Mouse (Mus musculus): ENCODE results near the gene Gm45208. TPM values are rescaled to one million over a fixed set of nuclear protein-coding genes. Genes with fewer than 3 reads are reported as not detected.

Gene Gm45208
- total RNA-seq, 2 experiments from 2014 or later, result not detected

DNA sequence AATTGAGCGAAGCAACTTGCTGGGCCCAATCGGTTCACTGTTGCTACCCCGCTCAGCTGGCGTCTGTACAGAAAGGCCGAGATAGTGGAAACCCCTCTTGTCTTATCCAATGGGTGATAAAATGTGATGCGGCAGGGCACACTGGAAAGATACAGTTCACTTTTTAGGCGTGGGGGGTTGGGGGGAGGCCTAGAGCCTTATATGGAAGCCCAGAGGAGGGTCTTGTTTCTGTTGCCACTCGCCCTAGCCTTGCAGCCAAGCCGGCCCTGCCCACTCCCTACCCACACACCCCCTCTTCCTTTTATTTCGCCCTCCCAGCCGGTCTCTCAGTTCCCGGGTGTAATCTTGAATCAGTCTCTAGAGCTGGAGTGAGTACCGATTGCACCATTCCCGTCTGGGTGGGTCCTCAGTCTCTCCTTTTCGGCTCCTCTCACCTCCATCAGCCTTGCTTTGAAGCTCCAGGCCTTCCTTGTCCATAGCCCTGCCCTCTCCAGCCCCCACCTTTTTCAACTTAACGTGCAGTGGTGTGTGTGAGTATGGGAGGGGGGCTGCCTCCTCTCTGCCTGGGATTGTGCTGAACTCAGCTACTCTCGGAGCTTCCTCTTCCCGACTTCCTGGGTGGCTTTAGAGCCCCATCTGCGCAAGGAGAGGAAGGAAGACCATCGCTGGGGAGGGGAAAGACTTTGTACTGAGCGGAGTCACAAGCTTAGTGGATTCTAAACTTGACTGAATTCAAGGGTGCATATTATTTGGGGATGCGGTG lies 41.8 kb downstream of the Gm45208 start:
- Histone ChIP-seq H3K27ac (peak overlapping the region; percentile 91), H3K4me3 (peak overlapping the region; percentile 88)
- intact Hi-C loops (cut with DNase I), result no loop called here
- DNase-seq, result peak; percentile 48
- TF ChIP-seq CTCF (IDR thresholded peaks at IDR 0.05), result no peak

DNA sequence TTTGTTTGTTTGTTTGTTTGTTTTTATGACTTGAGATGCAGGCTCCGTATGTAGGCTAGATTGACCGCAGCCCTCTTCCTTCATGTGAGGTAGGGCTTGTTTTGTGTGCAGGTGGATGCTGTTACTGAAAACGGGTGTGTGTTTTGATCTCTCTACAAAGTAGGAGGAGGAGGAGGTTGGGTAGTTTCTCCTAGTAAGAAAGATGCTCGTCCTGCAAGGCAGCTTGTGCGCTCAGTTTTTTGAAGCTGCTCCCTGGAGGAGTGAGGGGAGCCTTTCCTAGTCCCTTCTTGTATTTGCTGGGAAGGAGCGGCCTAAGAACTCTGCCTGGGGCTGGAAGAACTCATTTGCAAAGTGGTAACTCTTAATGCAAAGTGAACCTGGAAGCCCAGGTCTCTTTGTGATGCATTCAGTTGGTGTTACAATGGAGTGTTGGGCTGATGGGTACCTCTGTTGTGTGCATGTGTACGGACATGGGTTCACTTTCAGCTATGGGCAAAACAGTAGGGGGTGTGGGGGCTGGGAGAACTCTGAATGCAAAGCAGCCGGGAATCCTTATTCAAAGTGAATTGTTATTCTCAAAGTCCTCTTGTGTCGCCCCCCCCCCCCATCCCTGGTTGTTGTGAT lies 42.7 kb downstream of the Gm45208 start:
- intact Hi-C loops (cut with DNase I), result no loop called here
- TF ChIP-seq CTCF (IDR thresholded peaks at IDR 0.05), result no peak
- peak overlapping the region; percentile 91 for H3K27ac ChIP-seq

DNA sequence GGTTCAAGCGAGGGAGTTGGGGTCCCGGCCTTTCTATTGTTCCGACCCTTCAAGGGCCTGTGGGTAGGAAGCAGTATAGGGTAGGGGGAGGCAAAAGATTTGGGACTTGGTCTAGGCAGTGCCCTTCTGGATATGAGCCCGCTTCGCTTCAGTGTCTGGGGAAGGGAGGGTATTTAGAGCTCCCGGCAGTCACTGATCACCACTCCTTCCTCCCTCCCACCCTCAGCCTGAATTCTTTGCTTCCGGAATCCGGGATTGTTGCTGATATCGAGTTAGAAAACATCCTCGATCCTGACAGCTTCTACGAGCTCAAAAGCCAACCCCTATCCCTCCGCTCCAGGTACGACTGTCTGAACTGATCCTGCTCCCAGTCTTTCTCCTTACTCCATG lies 43.2 kb downstream of the Gm45208 start:
- TF ChIP-seq CTCF (IDR thresholded peaks at IDR 0.05), result no peak
- peak overlapping the region; percentile 79 for H3K27ac ChIP-seq
- DNase-seq, result no peak
- H3K4me3 ChIP-seq, result peak overlapping the region; percentile 88
- intact Hi-C loops (cut with DNase I), result no loop called here

More for the DNA sequence above, 42.7 kb downstream of the Gm45208 start:
- H3K4me3 ChIP-seq, result peak overlapping the region; percentile 88
- no peak for DNase-seq

DNA sequence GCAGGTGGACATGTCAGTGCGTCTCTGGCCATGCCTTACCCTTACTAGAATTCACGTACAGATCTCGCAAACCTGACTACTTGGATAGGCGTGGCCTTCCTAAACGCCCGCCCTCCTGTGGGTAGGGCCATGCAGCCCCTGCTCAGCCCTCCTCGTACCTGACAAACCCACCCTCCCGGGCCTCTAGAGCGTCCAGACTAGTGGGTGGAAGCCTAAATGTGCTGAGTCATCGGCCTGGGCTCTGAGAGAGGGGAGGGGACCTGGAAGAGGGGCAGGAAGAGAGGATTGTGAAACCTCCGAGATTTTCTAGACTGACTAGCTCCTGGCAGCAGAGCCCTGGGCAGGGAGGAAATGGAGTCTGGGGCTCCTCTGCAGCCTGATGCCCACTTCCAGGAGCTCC lies 43.7 kb downstream of the Gm45208 start:
- no peak for TF ChIP-seq CTCF (IDR thresholded peaks at IDR 0.05)
- H3K4me3 ChIP-seq, result peak overlapping the region; percentile 88
- peak; percentile 52 for DNase-seq
- intact Hi-C loops (cut with DNase I), result no loop called here
- peak overlapping the region; percentile 79 for H3K27ac ChIP-seq

DNA sequence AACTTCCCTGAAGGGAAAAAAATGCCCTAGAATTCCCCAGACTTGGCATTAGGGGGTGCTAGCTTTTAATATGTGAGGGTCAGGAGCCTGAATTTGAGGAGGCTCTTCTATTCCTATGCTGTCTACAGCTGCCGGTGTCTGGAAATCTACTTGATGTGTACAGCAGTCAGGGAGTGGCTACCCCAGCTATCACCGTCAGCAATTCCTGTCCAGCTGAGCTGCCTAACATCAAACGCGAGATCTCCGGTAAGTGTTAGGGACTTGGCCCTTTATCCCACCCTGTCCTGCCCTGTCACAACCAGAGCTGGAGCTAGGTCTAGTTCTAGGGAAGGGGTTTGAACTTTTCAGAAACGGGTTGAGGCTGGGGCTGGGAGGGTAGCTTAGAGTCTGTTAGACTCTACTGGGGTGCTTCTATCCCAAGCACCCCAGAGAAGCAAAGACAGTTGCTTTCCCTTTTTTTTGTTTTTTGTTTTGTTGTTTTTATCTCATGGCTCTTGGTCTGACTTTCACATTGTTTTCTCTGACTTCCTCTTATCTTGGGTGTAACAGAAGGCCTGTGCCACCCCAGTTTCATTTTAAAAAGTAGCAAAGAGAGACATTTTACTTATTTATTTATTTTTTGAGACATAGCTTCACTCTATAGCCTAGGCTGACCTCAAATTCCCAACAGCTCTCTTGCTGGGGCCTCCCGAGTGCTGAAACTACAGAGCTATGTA lies 47.4 kb downstream of the Gm45208 start:
- no peak overlapping the region for H3K27ac ChIP-seq
- no peak for TF ChIP-seq CTCF (IDR thresholded peaks at IDR 0.05)
- H3K4me3 ChIP-seq, result no peak overlapping the region
- intact Hi-C loops (cut with DNase I), result loop anchor here (10.0 kb wide), 1 partner anchor 345 kb away; no protein-coding TSS in a partner anchor
- no peak for DNase-seq

DNA sequence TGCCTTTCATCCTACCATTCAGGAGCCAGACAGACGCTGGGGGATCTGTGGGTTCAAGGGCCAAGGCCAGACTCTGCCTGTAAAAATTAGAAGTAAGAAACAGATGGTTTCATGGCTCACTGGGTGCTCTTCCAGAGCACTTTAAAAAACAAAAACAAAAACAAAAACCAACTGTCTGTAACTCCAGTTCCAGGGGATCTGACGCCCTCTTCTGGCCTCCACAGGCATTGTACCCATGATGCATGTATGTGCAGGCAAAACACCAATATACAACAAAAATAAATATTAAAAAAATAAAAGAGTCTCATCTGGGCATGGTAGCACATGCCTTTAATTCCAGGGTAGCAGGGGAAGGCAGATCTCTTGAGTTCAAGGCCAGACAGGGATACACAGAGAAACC lies 50.7 kb downstream of the Gm45208 start:
- intact Hi-C loops (cut with DNase I), result loop anchor here (10.0 kb wide), 1 partner anchor 348 kb away; no protein-coding TSS in a partner anchor
- DNase-seq, result no peak
- TF ChIP-seq CTCF (IDR thresholded peaks at IDR 0.05), result peak; percentile 54

DNA sequence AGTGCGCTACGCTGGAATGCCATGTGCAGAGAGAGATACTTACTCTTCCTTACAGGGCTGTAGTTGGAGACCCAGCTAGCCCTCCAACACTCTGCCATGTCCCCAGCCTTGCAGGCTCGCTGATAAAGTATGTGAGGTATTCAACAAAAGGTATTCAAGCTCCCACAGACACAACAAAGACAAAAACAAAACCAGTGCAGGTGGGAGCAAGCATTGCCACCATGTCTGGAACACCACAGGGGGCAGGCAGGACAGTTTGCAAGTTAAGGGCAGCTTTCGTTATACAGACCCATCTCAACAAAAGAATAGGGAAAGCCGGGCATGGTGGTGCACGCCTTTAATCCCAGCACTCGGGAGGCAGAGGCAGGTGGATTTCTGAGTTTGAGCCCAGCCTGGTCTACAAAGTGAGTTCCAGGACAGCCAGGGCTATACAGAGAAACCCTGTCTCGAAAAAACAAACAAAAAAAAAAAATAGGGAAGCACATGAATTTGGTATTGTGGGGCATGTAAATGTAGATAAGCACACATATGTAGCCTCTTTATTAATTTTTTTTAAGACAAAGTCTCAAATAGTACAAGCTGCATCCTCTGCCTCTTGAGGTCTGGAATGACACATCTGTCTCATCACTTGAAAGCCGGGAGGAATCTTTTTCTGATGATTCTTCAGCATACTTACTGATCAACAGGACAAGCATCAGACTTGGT lies 53.6 kb downstream of the Gm45208 start:
- no peak for DNase-seq
- no peak for TF ChIP-seq CTCF (IDR thresholded peaks at IDR 0.05)
- intact Hi-C loops (cut with DNase I), result loop anchor here (2.0 to 10.0 kb wide), 2 partner anchors 41 to 351 kb away; no protein-coding TSS in a partner anchor
- Histone ChIP-seq H3K27ac (no peak overlapping the region), H3K4me3 (no peak overlapping the region)

More for the DNA sequence above, 50.7 kb downstream of the Gm45208 start:
- Histone ChIP-seq H3K4me3 (no peak overlapping the region), H3K27ac (no peak overlapping the region)

DNA sequence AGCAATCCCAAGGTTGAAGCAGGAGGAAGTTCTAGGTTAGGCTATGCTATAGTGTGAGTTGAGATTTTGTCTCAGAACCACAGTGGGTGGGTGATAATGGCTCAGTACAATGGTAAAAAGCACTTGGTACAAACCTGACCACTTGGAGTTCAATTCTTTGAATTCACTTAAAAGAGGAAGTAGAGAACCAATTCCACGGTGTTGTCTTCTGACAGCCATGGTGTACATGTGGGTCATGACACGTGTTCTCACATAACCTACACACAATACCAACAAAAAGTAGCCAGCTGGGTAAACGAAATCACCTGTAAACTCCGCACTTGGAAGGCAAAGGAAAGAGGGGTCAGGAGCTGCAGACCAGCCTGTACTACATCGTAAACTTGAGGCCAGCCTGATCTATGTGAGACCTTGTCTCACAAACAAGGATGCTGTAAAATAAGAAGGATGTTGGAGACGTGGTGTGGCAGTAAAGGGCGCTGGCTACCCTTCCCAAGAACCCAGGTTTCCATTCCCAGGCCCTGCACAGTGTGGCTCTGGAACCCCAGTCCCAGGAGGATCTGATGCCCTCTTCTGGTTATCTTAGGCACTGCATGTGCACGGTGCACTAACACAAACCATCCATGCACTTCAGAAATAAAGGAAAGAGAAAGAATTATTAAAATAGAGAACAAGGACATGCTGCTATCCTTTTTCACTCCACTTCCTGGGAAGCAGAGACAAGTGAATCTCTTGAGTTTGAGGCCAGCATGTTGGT lies 54.5 kb downstream of the Gm45208 start:
- no peak overlapping the region for H3K4me3 ChIP-seq
- TF ChIP-seq CTCF (IDR thresholded peaks at IDR 0.05), result peak; percentile 77
- DNase-seq, result peak; percentile 38
- intact Hi-C loops (cut with DNase I), result loop anchor here (2.0 to 10.0 kb wide), 2 partner anchors 42 to 352 kb away; no protein-coding TSS in a partner anchor
- no peak overlapping the region for H3K27ac ChIP-seq

DNA sequence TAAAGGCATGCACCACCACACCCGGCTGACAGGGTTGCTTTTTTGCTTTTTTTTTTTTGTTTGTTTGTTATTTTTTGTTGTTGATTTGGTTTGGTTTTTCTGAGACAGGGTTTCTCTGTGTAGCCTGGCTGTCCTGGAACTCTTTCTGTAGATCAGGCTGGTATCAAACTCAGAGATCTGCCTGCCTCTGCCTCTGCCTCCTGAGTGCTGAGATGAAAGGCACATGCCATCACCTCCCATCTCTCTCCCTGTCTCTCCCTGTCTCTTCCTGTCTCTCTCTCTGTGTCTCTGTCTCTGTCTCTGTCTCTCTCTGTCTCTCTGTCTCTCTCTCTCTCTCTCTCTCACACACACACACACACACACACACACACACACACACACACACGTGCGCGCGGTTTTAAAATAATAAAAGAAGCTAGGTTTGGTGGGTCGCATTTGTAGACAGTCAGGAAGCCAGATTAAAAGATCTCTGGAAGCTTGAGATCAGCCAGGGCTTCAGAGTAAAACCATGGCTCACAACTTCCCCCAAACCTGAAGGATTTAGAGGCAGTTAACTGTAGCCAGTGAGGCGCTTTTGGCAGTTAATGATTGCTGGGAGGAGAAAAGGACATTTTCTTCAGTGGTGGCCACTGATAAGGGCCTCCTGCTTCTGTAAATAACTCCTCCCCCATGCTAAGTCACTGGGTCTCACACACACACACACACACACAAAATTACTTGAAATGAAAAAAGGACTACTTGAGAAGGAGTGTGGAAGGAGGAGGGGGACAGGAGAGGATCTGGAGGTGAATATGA lies 56.6 kb downstream of the Gm45208 start:
- TF ChIP-seq CTCF (IDR thresholded peaks at IDR 0.05), result no peak
- Histone ChIP-seq H3K4me3 (no peak overlapping the region), H3K27ac (no peak overlapping the region)
- intact Hi-C loops (cut with DNase I), result loop anchor here (10.0 kb wide), 1 partner anchor 354 kb away; no protein-coding TSS in a partner anchor
- DNase-seq, result no peak

DNA sequence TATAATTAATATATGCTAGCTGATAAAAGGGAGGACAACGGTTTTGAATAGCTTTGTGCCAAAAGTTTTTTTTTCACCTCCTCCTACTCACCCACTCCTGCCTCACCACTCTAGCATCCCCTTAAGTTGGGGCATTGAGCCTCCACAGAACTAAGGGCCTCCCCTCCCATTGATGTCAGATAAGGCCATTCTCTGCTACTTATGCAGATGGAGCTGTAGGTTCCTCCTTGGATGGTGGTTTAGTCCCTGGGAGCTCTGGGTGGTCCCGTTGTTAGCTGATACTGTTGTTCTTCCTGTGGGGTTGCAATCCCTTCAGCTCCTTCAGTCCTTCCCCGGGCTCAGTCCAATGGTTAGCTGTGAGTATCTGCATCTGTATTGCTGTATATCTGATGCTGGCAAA lies 57.2 kb downstream of the Gm45208 start:
- H3K27ac ChIP-seq, result no peak overlapping the region
- intact Hi-C loops (cut with DNase I), result loop anchor here (10.0 kb wide), 1 partner anchor 354 kb away; no protein-coding TSS in a partner anchor
- no peak overlapping the region for H3K4me3 ChIP-seq
- DNase-seq, result no peak
- TF ChIP-seq CTCF (IDR thresholded peaks at IDR 0.05), result no peak

Other genes with a start within 250 kb of the Gm45208 start
- under 1 TPM; 0.15 to 0.28 TPM for gene Foxp3, start 148.6 kb upstream of the Gm45208 start, total RNA-seq (2021)
- gene Ppp1r3f, start 148.0 kb upstream of the Gm45208 start, total RNA-seq (2021), result 1 to 10 TPM; 2.3 to 3.3 TPM
- 10 to 100 TPM; 10.9 to 13.2 TPM for gene Ccdc22, start 116.7 kb upstream of the Gm45208 start, total RNA-seq (2021)
- not detected for gene Cacna1f, start 115.2 kb upstream of the Gm45208 start, total RNA-seq (2021)
- gene Syp, start 83.8 kb upstream of the Gm45208 start, total RNA-seq (2021), result 1 to 10 TPM in 1 of 2 experiments, under 1 TPM in 1; 0.56 to 1.2 TPM
- 10 to 100 TPM; 23.6 to 26.6 TPM for gene Prickle3, start 65.0 kb upstream of the Gm45208 start, total RNA-seq (2021)
- 10 to 100 TPM; 23.8 to 42.7 TPM for gene Plp2, start 50.9 kb upstream of the Gm45208 start, total RNA-seq (2021)
- 10 to 100 TPM; 21.0 to 31.0 TPM for gene Magix, start 41.0 kb upstream of the Gm45208 start, total RNA-seq (2021)
- 10 to 100 TPM; 12.5 to 15.3 TPM for gene Gpkow, start 25.1 kb upstream of the Gm45208 start, total RNA-seq (2021)
- gene Wdr45, start 7.9 kb upstream of the Gm45208 start, total RNA-seq (2021), result 10 to 100 TPM; 31.1 to 37.6 TPM
- 1 to 10 TPM; 3.3 to 6.7 TPM for gene Praf2, start 6.2 kb downstream of the Gm45208 start, total RNA-seq (2021)
- under 1 TPM; 0.28 to 0.75 TPM for gene Ccdc120, start 28.7 kb downstream of the Gm45208 start, total RNA-seq (2021)
- gene Tfe3, start 40.3 kb downstream of the Gm45208 start, total RNA-seq (2021), result 10 to 100 TPM; 10.9 to 11.1 TPM
- gene Gripap1, start 67.5 kb downstream of the Gm45208 start, total RNA-seq (2021), result 10 to 100 TPM; 16.7 to 22.8 TPM
- under 1 TPM; 0.15 to 0.22 TPM for gene Kcnd1, start 100.0 kb downstream of the Gm45208 start, total RNA-seq (2021)
- gene Otud5, start 119.1 kb downstream of the Gm45208 start, total RNA-seq (2021), result 10 to 100 TPM; 15.6 to 19.1 TPM
- gene Pim2, start 156.0 kb downstream of the Gm45208 start, total RNA-seq (2021), result 1 to 10 TPM; 1.9 to 2.0 TPM
- gene Slc35a2, start 161.8 kb downstream of the Gm45208 start, total RNA-seq (2021), result 10 to 100 TPM in 1 of 2 experiments, 1 to 10 TPM in 1; 8.8 to 10.9 TPM
- 10 to 100 TPM; 21.7 to 22.4 TPM for gene Pqbp1, start 177.0 kb downstream of the Gm45208 start, total RNA-seq (2021)
- gene Timm17b, start 177.1 kb downstream of the Gm45208 start, total RNA-seq (2021), result 10 to 100 TPM; 41.4 to 45.5 TPM
- not detected for gene Gm10491, start 185.6 kb downstream of the Gm45208 start, total RNA-seq (2021)
- not detected for gene Gm10490, start 187.3 kb downstream of the Gm45208 start, total RNA-seq (2021)
- not detected for gene Pcsk1n, start 197.6 kb downstream of the Gm45208 start, total RNA-seq (2021)
- gene Eras, start 206.4 kb downstream of the Gm45208 start, total RNA-seq (2021), result not detected
- gene Hdac6, start 225.6 kb downstream of the Gm45208 start, total RNA-seq (2021), result 1 to 10 TPM; 4.0 to 4.4 TPM